Mouse (Mus musculus) embryo, embryonic 11.5 days (tissue): ENCODE results near the gene Ascc2.

Experiments
- DNase-seq: peaks from one replicate; pipeline ENCODE4 v3.0.0-alpha.2; 2012; ENCODE audit warnings: low read depth, low spot score

Ascc2 gene

DNA sequence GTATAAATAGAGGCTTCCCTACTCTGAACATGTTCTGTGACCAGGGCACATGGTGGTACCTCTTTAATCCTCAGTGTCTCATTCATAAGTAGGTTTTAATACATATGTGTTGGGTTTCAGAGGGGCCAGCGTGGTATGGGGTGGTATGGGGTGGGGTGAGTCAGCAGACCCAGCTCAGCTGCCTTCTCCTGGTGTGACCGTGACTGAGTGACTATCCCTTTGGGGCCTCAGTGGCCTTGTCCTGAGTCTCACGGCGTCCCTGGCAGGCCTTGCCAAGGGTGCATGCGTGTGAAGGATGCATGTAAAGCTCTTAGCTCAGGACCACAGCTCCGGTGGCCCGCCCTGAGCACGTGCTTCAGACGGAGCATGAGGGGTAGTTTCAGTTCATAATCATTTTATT lies 82.4 kb downstream of the Ascc2 start:
- DNase-seq = no peak

DNA sequence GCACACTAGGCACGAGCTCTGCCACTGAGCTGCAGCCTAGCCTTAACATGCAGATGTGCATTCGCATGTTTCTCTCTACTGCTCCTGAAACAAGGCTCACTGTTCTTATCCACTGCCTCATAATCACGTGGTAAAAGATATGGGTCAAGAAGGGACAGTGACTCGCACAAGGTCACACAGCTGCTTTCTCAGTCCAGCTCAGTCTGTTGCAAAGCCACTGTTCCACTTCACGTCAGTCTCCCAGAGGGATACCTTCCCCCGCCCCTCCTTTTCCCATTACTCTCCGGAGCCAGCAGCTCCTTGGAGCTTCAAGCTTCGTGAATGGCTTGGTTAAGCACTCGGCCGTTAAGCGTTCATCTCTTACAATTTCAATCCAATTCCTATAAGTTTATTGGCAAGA lies 82.8 kb downstream of the Ascc2 start:
- DNase-seq = no peak

DNA sequence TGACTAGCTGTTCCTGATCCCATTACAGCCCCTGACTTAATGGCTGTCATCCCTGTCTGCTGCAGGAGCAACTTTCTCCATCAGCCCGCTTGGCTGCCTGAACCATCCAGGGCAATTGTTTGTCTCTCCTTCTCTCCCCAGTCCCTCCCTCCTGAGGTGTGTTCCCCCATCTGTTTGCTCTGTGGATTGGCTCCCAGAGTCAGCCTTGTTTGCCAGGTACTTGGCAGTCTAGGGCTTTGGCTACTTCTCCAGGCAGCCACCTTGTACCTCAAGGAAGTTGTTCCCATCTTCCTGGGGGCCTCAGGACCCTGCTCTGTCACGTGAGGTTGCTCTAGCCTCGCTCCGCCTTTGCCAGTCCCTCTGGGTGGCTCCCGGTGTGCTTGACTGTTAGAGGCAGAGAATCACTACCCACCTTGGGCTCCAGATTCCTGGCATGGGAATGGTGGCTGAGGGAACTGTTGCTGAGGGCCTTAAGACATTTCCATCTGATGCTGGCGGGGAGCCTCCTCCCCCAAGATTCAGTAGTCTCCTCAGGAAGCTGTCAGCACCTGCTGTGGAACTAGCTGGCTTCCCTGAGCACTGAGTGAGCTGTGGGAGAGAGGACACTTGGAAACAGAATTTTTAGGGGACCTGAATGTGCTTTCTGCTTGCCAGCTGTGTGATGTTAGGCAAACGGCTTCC lies 83.5 kb downstream of the Ascc2 start:
- no peak for DNase-seq

DNA sequence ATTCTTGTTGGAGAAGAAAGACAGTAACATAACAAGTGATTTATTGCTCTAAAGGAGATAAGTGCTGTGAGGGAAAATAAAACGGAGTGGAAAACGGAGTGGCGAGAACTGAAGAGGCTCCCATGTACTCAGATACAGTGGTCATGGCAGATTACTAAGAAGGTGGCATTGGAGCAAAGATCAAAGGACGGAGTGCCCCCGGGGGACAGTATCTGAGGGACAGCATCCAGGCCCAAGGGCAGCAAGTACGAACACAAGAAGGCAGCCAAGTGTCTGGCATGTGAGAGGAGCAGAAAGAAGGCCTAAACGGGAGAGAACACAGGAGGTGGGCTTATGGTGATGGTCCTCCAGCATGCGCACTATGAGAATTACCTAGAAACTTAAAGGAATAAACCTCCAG lies 84.2 kb downstream of the Ascc2 start:
- no peak for DNase-seq

DNA sequence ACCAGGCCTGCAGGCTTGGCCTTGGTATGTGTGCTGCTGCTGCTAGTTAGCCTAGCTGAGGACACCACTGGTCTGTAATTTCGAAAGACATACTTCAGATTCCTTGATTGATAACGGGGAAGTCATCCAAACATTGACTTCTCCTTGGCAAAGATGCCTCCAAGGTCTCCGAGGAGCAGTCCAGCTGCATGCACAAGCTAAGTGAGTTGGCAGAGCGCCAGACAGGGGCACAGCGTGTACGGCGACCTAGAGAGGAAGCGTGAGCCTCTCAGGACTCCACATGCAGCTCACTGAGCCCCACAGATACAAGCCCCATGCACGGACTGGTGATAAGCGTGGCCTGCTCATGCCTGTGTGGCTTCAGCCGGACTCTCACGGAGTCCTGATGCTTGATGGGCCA lies 92.1 kb downstream of the Ascc2 start:
- no peak for DNase-seq

DNA sequence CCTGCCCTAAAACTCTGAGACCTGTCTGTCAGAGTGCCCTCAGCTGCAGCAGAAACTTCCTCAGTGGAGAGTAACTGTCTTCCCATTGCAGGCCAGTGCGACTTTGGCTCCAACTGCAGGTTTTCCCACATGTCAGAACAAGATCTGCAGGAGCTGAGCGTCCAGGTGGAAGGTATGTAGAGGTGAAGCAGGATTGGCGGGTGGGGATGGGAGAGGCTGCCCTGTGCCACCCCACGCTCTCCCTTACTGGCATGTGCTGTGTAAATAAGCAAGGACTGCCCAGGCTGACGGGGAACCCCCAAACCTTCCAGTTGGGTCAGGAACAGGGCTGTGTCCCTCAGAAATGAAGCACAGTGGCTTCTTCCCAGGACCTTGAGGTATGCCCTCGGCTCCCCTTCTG lies 92.5 kb downstream of the Ascc2 start:
- no peak for DNase-seq

DNA sequence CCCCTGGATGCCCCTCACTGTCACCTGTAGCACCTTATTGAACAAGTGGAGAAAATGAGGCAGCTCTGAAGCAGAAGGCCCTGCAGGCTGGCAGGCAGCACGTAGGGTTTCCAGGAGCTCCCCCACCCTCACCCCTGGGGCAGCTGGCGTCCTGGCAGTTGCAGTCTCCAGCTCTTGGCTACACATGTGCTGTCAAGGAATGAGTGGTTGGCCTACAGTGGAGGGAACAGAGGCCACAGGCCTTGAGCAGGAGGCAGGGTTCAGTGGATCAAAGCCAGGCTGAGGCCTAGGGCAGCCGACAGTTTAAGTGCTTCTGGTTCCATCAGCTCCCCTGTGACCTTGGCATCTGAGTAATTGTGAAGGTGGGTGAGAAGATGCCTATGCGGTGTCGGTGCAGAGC lies 93.4 kb downstream of the Ascc2 start:
- DNase-seq = no peak

DNA sequence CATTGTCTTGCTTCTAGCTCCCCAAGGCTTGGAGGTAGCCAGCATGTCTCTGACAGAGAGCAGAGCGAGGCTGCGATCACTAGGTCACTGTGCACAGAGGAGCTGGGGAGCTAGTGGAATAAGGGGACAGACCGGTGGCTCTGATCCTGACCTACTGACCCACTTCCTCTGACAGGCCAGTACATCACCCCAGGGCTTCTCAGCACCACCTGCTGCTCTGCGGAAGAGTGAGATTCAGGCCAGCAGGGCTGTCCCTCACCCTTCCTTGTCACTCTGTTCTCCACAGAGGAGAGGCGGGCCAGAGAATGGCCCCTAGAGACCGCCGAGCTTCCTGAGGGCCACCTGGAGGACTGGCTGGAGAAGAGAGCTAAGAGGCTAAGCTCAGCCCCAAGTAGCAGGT lies 94.2 kb downstream of the Ascc2 start:
- no peak for DNase-seq

DNA sequence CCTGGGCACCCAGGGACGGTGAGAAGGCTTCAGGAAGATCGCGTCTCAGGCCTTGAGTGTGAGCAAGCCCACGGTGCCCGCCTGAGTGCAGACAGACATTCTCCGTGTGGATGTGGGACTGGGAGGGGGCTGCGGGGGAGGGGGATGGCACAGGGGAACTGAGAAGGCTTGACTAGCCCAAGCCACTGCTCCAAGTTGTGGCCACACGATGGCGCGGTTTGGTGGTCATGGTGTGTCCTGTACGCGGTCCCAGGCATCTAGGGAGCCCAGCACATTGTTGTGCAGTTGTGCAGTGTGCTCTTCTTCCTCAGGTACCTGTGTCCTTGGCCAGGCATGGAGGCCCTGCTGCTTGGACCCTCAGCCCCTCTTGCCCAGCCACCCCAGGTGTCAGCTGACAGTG lies 96.6 kb downstream of the Ascc2 start:
- DNase-seq = no peak
